Mouse (Mus musculus): ENCODE results near the gene Asl. TPM values are rescaled to one million over a fixed set of nuclear protein-coding genes. Genes with fewer than 3 reads are reported as not detected.

Gene Asl
- polyA plus RNA-seq, 1 experiment from 2014 or later, result 38.2 TPM

DNA sequence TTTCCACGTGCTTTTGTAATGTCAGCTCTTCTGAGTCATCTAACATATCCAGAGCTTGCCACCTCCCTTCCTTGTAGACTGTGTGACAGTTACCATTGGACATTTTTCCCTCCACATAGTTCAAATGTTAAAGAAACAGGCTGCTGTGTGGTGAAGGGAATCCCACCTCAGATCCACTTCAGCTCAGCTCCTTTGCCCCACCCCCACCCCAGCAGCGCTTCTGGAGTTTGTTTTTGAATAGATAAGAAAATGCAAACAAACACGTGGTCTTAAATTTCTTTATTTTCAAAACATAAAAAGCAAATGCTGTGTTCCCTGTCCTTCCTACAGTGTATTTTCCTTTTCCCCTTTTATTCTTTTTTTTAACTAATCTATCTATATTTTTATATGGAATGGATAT is 48.8 kb downstream of the Asl start:
- ATAC-seq, result no peak

DNA sequence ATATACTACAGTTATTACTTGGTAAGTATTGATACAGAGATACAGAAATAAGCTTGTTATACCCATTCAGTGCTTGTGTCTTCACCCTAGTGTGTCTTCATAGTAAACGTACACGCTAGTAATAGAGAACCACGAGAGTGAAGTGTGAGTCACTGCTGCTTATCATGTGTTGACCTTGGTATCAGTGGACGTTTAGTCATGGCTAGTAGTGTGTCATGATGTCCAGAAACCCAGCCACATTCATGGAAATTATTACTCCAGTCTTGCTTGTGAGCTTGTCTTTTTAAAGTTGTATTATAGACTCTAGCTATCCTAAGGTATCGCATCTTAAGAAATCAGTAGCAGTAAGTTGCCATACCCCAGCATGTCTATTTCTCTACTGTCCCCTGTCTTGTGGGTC is 50.4 kb downstream of the Asl start:
- H3K27me3 ChIP-seq (replicated peaks; ENCODE audit: control insufficient read depth, insufficient read depth, low read length), result no peaks in the 10 kb centered on the region
- H3K36me3 ChIP-seq (ENCODE audit: control insufficient read depth, insufficient read depth, low read length), result peaks cover 8% of the 10 kb centered on the region; the same call in 1 of the 2 replicates
- no peaks in the 10 kb centered on the region for H3K4me1 ChIP-seq (ENCODE audit: control insufficient read depth, insufficient read depth, low read length)
- DNase-seq (ENCODE audit: low spot score) (no peak), ATAC-seq (no peak)
- H3K4me2 ChIP-seq (ENCODE audit: low read length), result no peak overlapping the region
- no peak overlapping the region for H3K4me3 ChIP-seq (ENCODE audit: low read depth, low read length)
- H3K9ac ChIP-seq (ENCODE audit: low read length), result no peak overlapping the region
- no peak overlapping the region for H3K27ac ChIP-seq (ENCODE audit: low read depth, low read length)
- WGBS, result 93% methylated on average over 5 of the region's 5 CpGs
- no peaks in the 10 kb centered on the region for H3K9me3 ChIP-seq (replicated peaks; ENCODE audit: control insufficient read depth, low read length)

More for the DNA sequence above, 48.8 kb downstream of the Asl start:
- Histone ChIP-seq H3K27ac (ENCODE audit: low read depth, low read length) (no peak overlapping the region), H3K9me3 (replicated peaks; ENCODE audit: control insufficient read depth, low read length) (no peaks in the 10 kb centered on the region), H3K9ac (ENCODE audit: low read length) (no peak overlapping the region), H3K36me3 (ENCODE audit: control insufficient read depth, insufficient read depth, low read length) (peaks cover 15% of the 10 kb centered on the region; the same call in 1 of the 2 replicates), H3K4me3 (ENCODE audit: low read depth, low read length) (no peak overlapping the region), H3K4me2 (ENCODE audit: low read length) (no peak overlapping the region), H3K4me1 (ENCODE audit: control insufficient read depth, insufficient read depth, low read length) (no peaks in the 10 kb centered on the region), H3K27me3 (replicated peaks; ENCODE audit: control insufficient read depth, insufficient read depth, low read length) (no peaks in the 10 kb centered on the region)
- no peak for DNase-seq (ENCODE audit: low spot score)
- 85% methylated on average over 3 of the region's 3 CpGs for WGBS

DNA sequence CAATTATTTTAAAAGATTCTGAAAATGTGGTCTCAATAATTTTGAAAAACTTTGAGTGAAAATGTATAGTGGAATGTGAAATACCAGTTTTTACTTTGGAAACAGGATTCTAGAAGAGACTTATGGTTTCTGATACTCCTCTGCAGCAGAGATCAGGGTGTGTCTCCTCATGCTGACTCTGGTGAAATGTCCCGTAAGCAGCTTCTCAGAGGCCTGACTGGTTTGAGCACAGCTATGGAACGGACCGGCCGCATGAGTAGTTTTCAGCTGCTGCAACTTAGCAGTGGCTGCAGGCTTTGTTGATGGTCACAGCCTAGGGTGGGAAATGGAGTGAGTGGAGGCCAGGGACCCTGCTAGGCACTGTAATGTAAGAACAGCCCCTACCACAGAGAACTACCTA is 51.3 kb downstream of the Asl start:
- DNase-seq (ENCODE audit: low spot score), result no peak
- H3K27ac ChIP-seq (ENCODE audit: low read depth, low read length), result no peak overlapping the region
- no peaks in the 10 kb centered on the region for H3K27me3 ChIP-seq (replicated peaks; ENCODE audit: control insufficient read depth, insufficient read depth, low read length)
- no peak overlapping the region for H3K9ac ChIP-seq (ENCODE audit: low read length)
- ATAC-seq, result no peak
- H3K36me3 ChIP-seq (ENCODE audit: control insufficient read depth, insufficient read depth, low read length), result no peaks in the 10 kb centered on the region; the same call in 1 of the 2 replicates
- H3K9me3 ChIP-seq (replicated peaks; ENCODE audit: control insufficient read depth, low read length), result no peaks in the 10 kb centered on the region
- no peak overlapping the region for H3K4me2 ChIP-seq (ENCODE audit: low read length)
- no peaks in the 10 kb centered on the region for H3K4me1 ChIP-seq (ENCODE audit: control insufficient read depth, insufficient read depth, low read length)
- WGBS, result 93% methylated on average over 4 of the region's 4 CpGs
- no peak overlapping the region for H3K4me3 ChIP-seq (ENCODE audit: low read depth, low read length)

DNA sequence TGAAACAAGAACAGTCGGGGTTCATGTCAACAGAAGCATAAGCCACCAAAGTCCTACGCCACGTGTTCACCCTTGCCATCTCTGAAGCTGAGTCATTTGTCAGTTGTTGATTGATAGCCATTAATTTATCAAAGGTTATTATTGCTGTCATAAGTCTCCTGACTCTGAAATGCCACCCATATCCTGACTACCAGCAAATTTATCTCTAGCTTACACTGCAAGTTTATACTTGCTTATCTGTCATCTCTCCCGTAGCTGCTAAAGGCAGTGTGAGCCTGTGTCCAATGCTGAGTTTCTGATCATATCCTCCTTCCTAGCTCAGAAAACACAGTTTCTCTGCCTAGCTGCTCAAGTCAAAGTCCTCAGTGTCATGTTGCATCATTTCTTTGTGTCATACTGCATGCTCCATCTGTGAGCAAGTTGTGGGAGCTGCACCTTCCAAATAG is 54.2 kb downstream of the Asl start:
- DNase-seq (ENCODE audit: low spot score) (no peak), ATAC-seq (no peak)
- Histone ChIP-seq H3K4me1 (ENCODE audit: control insufficient read depth, insufficient read depth, low read length) (no peaks in the 10 kb centered on the region), H3K27me3 (replicated peaks; ENCODE audit: control insufficient read depth, insufficient read depth, low read length) (no peaks in the 10 kb centered on the region), H3K27ac (ENCODE audit: low read depth, low read length) (no peak overlapping the region), H3K4me3 (ENCODE audit: low read depth, low read length) (no peak overlapping the region), H3K9ac (ENCODE audit: low read length) (no peak overlapping the region), H3K9me3 (replicated peaks; ENCODE audit: control insufficient read depth, low read length) (no peaks in the 10 kb centered on the region), H3K4me2 (ENCODE audit: low read length) (no peak overlapping the region), H3K36me3 (ENCODE audit: control insufficient read depth, insufficient read depth, low read length) (peaks cover 5% of the 10 kb centered on the region)
- WGBS, result 96% methylated on average over 4 of the region's 4 CpGs

DNA sequence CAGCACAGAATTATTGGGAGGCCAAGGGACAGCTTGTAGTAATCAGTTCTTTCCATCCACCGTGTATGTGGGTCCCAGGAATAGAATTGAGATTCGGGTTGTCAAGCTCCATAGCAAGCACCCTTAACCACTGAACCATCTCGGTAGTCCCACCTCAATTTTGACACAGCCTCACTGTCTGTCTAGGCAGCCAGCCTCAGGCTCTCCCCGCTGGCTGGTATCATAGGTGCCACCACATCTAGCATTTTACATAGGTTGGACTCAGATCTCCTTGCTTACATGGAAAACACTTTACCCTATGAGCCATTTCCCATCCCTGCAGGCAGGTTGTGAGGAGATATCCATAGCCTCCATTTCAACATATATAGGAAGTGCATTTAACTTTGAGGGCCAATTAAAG is 54.7 kb downstream of the Asl start:
- Histone ChIP-seq H3K36me3 (ENCODE audit: control insufficient read depth, insufficient read depth, low read length) (peaks cover 5% of the 10 kb centered on the region), H3K4me2 (ENCODE audit: low read length) (no peak overlapping the region), H3K9ac (ENCODE audit: low read length) (no peak overlapping the region), H3K9me3 (replicated peaks; ENCODE audit: control insufficient read depth, low read length) (no peaks in the 10 kb centered on the region), H3K4me3 (ENCODE audit: low read depth, low read length) (no peak overlapping the region), H3K27me3 (replicated peaks; ENCODE audit: control insufficient read depth, insufficient read depth, low read length) (no peaks in the 10 kb centered on the region), H3K4me1 (ENCODE audit: control insufficient read depth, insufficient read depth, low read length) (no peaks in the 10 kb centered on the region), H3K27ac (ENCODE audit: low read depth, low read length) (no peak overlapping the region)
- WGBS, result 89% methylated on average over 4 of the region's 4 CpGs
- no peak for ATAC-seq
- DNase-seq (ENCODE audit: low spot score), result no peak

DNA sequence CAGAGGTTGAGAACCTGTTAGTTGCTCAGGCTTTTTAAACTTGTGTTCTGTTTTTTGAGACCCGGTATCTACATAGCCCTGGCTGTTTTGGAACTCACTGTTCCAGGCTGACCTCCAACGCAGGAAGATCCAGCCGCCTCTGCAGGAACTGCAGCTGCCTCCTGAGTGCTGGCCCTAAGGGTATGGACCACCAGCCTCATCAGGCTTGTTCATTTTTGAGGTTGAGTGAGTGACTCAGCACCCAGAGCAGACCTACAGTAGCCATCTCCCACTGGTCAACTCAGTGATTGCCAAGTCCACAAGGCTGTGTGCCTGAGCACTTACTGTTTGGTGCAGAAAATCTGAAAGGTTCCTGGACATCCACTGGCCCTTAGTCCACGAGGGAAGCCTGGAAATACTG is 57.6 kb downstream of the Asl start:
- 88% methylated on average over 4 of the region's 4 CpGs for WGBS
- Histone ChIP-seq H3K27ac (ENCODE audit: low read depth, low read length) (no peak overlapping the region), H3K4me3 (ENCODE audit: low read depth, low read length) (no peak overlapping the region), H3K9ac (ENCODE audit: low read length) (no peak overlapping the region), H3K27me3 (replicated peaks; ENCODE audit: control insufficient read depth, insufficient read depth, low read length) (no peaks in the 10 kb centered on the region), H3K4me2 (ENCODE audit: low read length) (no peak overlapping the region), H3K9me3 (replicated peaks; ENCODE audit: control insufficient read depth, low read length) (no peaks in the 10 kb centered on the region), H3K4me1 (ENCODE audit: control insufficient read depth, insufficient read depth, low read length) (no peaks in the 10 kb centered on the region), H3K36me3 (ENCODE audit: control insufficient read depth, insufficient read depth, low read length) (peaks cover 5% of the 10 kb centered on the region)
- ATAC-seq (no peak), DNase-seq (ENCODE audit: low spot score) (no peak)

DNA sequence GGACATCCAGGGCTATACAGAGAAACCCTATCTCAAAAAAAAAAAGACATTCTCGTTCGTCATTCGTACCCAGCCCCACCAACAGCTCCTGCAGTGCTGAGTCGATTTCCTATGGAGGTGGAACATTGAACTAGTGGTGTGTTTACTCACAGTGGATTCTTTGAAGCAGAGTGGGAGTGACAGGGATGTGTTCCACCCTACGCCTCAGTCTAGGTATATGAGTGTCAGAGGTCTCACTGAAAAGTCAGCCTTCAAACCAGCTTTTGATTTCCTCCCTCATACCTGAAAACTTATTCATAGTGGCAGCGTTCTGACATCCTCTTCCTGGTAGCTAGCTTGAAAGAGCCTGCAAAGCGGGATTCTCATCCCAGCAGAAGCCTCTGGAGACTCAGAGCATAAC is 60.6 kb downstream of the Asl start:
- Histone ChIP-seq H3K4me2 (ENCODE audit: low read length) (no peak overlapping the region), H3K9me3 (replicated peaks; ENCODE audit: control insufficient read depth, low read length) (no peaks in the 10 kb centered on the region), H3K27me3 (replicated peaks; ENCODE audit: control insufficient read depth, insufficient read depth, low read length) (no peaks in the 10 kb centered on the region), H3K27ac (ENCODE audit: low read depth, low read length) (no peak overlapping the region), H3K4me1 (ENCODE audit: control insufficient read depth, insufficient read depth, low read length) (no peaks in the 10 kb centered on the region), H3K36me3 (ENCODE audit: control insufficient read depth, insufficient read depth, low read length) (peaks cover 5% of the 10 kb centered on the region), H3K9ac (ENCODE audit: low read length) (no peak overlapping the region), H3K4me3 (ENCODE audit: low read depth, low read length) (no peak overlapping the region)
- ATAC-seq, result no peak
- WGBS, result 87% methylated on average over 7 of the region's 7 CpGs
- DNase-seq (ENCODE audit: low spot score), result no peak

DNA sequence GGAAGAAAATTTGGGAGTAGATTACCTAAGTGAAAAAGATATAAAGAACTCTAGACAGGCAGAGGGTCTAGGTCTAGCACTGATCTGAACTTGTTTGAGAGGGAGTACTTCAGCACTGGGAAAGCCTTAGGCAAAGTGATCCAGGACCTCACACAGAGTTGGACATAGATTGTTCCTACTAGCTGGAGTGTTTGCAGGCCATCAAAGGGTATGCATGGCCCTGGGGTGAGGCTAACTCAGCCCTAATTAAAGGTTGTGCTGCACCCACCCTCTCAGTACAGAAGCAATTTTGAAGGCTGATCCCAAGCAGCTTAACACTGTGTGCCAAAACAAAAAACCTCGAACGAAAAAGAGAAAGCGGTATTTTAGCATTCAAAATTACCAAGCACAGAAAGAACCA is 62.6 kb downstream of the Asl start:
- H3K4me3 ChIP-seq (ENCODE audit: low read depth, low read length), result no peak overlapping the region
- H3K4me1 ChIP-seq (ENCODE audit: control insufficient read depth, insufficient read depth, low read length), result no peaks in the 10 kb centered on the region
- no peaks in the 10 kb centered on the region for H3K36me3 ChIP-seq (ENCODE audit: control insufficient read depth, insufficient read depth, low read length)
- no peak overlapping the region for H3K9ac ChIP-seq (ENCODE audit: low read length)
- no peaks in the 10 kb centered on the region for H3K27me3 ChIP-seq (replicated peaks; ENCODE audit: control insufficient read depth, insufficient read depth, low read length)
- H3K9me3 ChIP-seq (replicated peaks; ENCODE audit: control insufficient read depth, low read length), result no peaks in the 10 kb centered on the region
- ATAC-seq (no peak), DNase-seq (ENCODE audit: low spot score) (no peak)
- H3K27ac ChIP-seq (ENCODE audit: low read depth, low read length), result no peak overlapping the region
- 24% methylated on average over 3 of the region's 3 CpGs for WGBS
- no peak overlapping the region for H3K4me2 ChIP-seq (ENCODE audit: low read length)

DNA sequence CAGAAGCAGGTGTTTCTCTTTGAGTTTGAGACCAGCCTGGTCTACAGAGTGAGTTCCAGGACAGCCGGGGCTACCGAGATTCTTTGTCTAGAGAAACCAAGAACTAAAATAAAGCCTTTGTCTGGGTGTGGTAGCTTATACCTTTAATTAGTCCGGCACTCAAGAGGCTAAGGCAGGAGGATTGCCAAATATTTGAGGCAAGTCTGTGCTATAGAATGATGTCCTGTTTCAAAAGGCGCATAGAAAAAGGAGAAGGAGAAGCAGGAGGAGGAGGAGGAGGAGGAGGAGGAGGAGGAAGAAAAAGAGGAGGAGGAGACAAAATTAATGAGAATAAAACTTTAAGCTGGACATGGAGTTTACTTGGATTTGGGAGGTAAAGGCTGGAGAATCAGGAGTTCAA is 65.8 kb downstream of the Asl start:
- peak; percentile 13 for DNase-seq (ENCODE audit: low spot score)
- H3K4me3 ChIP-seq (ENCODE audit: low read depth, low read length), result no peak overlapping the region

More for the DNA sequence above, 65.8 kb downstream of the Asl start:
- H3K9me3 ChIP-seq (replicated peaks; ENCODE audit: control insufficient read depth, low read length), result no peaks in the 10 kb centered on the region
- no peaks in the 10 kb centered on the region for H3K4me1 ChIP-seq (ENCODE audit: control insufficient read depth, insufficient read depth, low read length)
- H3K9ac ChIP-seq (ENCODE audit: low read length), result no peak overlapping the region
- H3K4me2 ChIP-seq (ENCODE audit: low read length), result no peak overlapping the region
- 22% methylated on average over 4 of the region's 4 CpGs for WGBS
- no peak overlapping the region for H3K27ac ChIP-seq (ENCODE audit: low read depth, low read length)
- ATAC-seq, result no peak
- no peaks in the 10 kb centered on the region for H3K36me3 ChIP-seq (ENCODE audit: control insufficient read depth, insufficient read depth, low read length)
- H3K27me3 ChIP-seq (replicated peaks; ENCODE audit: control insufficient read depth, insufficient read depth, low read length), result no peaks in the 10 kb centered on the region
